Mouse (Mus musculus): ENCODE data around the gene Kdm5a.

GRCm38 (mm10) chr6:120471991-120472441 lies 108.1 kb downstream of the Kdm5a start:
- no peak for TF ChIP-seq CTCF (IDR thresholded peaks at IDR 0.05)
- no peak for TF ChIP-seq EP300 (IDR thresholded peaks at IDR 0.05)

All from lung, postnatal 0 days (tissue).